Mouse (Mus musculus) liver, adult 2 months (tissue): ENCODE results near the gene Cacng4.

Source experiments
- CTCF ChIP-seq: fragments of 200-500 bp; IDR thresholded peaks from 2 replicates; pipeline ENCODE4 v1.5.1; 2011; ENCODE audit warnings: low read depth, low read length, control low read depth
- POLR2A ChIP-seq: fragments of 200-500 bp; IDR thresholded peaks from 2 replicates; pipeline ENCODE4 v1.6.1; 2011; ENCODE audit warnings: low read length, control low read depth; ENCODE audit not compliant: insufficient read depth; ENCODE audit errors: extremely low read depth

- TF ChIP-seq CTCF (no peak), POLR2A (no peak)
These were observed 2.0 kb upstream of the Cacng4 start for GRCm38 (mm10) chr11:107796346-107796745.
